Mouse (Mus musculus) megakaryocyte, embryonic 14.5 days (primary cell): ENCODE results near the gene Ncapg2. TPM values are rescaled to one million over a fixed set of nuclear protein-coding genes. Genes with fewer than 3 reads are reported as not detected.

Experiments
- H3K27me3 ChIP-seq: replicated peaks from 2 replicates; pipeline ENCODE3; 2012; ENCODE audit warnings: inconsistent platforms
- H3K36me3 ChIP-seq: replicated peaks from 2 replicates; pipeline ENCODE3; 2012; ENCODE audit warnings: low read length, inconsistent platforms, mixed read lengths
- H3K4me1 ChIP-seq: 2 replicates; pipeline ENCODE4 v1.6.1; 2012; ENCODE audit warnings: inconsistent platforms
- H3K4me3 ChIP-seq: replicated peaks from 2 replicates; pipeline ENCODE3; 2012; ENCODE audit warnings: moderate library complexity, mild to moderate bottlenecking, inconsistent platforms
- H3K9me3 ChIP-seq: 2 replicates; pipeline ENCODE4 v1.6.1; 2012; ENCODE audit warnings: inconsistent platforms
- FLI1 ChIP-seq: IDR thresholded peaks from 2 replicates; pipeline ENCODE4 v1.6.1; 2012; ENCODE audit warnings: low read length, inconsistent platforms, mixed read lengths
- GATA1 ChIP-seq: IDR thresholded peaks from 3 replicates; pipeline ENCODE4 v1.6.1; 2012; ENCODE audit warnings: mixed read lengths, low read length, inconsistent platforms, borderline replicate concordance
- polyA plus RNA-seq: library from polyadenylated mRNA; stranded (reverse); fragments of >175 nt; gene quantifications from 2 replicates; pipeline ENCODE4 v1.2.3, GENCODE M21; 2012; ENCODE audit warnings: low replicate concordance; ENCODE audit not compliant: insufficient read depth

Ncapg2 gene
- polyA plus RNA-seq, 1 experiment, result 0.40 TPM

DNA sequence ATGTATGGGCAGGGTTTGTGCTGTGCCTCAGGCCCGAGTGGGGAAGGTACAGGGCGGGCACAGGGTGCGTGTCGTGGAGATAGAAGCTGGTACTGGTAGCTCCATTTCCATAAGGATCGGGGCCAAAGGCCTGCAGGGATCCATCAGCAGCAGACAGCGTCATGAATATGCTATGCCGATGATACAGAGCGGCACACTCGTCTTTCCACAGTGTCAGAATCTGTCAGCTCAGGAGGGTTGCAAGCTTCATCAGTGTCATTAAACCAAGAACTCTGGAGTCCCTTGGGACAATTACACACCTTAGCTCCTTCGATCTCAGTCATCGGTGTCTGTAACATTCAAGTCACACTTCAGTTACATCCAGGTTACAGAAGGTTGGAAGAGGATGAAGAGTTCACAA, 95.5 kb downstream of the Ncapg2 start:
- H3K9me3 ChIP-seq, result no peaks in the 10 kb centered on the region
- H3K4me3 ChIP-seq, result no peak overlapping the region
- no peaks in the 10 kb centered on the region for H3K27me3 ChIP-seq
- TF ChIP-seq GATA1 (no peak), FLI1 (no peak)
- H3K36me3 ChIP-seq, result no peaks in the 10 kb centered on the region
- H3K4me1 ChIP-seq, result no peaks in the 10 kb centered on the region

DNA sequence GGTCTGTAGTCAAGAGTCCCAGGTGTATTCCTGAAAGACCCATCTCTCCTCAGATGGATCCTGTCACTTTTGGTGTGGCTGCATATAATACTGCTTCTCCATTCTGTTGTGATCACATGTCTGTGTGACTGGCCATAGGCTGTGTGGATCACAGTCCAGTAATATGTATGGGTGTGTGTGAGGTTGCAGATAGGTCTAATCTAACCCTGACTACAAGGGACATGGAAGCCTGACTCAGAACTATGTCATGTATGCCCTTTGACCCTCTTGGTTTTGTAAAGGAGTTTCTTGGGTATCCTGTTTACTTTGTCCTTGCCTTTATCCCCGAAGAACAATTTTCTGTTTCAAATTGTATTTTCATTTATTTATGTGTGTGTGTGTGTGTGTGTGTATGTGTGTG, 107.3 kb downstream of the Ncapg2 start:
- Histone ChIP-seq H3K27me3 (no peaks in the 10 kb centered on the region), H3K36me3 (no peaks in the 10 kb centered on the region), H3K4me1 (no peaks in the 10 kb centered on the region), H3K4me3 (no peak overlapping the region), H3K9me3 (no peaks in the 10 kb centered on the region)
- no peak for TF ChIP-seq GATA1
- TF ChIP-seq FLI1, result no peak

Other genes with a start within 250 kb of the Ncapg2 start
- gene Wdr60, start 142.4 kb upstream of the Ncapg2 start, polyA plus RNA-seq, result 2.0 TPM in 1 of 2 replicates, not detected in the other
- gene Gm11027, start 130.0 kb upstream of the Ncapg2 start, polyA plus RNA-seq, result not detected in 2 replicates
- 3.8 and 4.3 TPM in 2 replicates for gene Esyt2, start 124.2 kb upstream of the Ncapg2 start, polyA plus RNA-seq
- not detected in 2 replicates for gene Ptprn2, start 80.3 kb downstream of the Ncapg2 start, polyA plus RNA-seq